Mouse (Mus musculus): ENCODE measurements at regions not wholly inside any gene's neighbourhood (a gene's known extent, or its start where the extent isn't known, plus 50 kb on each side); places are given as distances from the start of the nearest gene placed in this dataset.

DNA sequence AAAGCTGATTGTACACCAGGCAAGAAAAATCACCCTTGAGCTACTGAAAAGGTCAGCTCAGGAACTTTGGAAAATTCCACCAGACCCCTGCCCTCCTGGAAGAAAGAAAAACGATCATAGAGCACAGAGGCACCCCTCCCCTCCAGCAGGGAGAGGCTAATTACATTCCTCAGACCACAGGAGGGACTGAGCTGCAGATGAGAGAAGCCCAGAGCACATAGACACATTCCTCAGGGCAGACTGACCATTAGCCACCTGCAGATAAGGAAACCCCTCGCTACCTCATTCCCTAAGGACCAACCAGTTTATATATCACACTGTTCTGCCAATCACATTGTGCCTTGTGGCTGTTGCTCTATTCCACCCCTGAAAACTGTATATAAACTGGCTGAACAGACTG is 230.3 kb downstream of the Parp8 start:
- Histone ChIP-seq H3K4me3 (ENCODE audit: low read depth, low read length) (no peak overlapping the region), H3K9me3 (ENCODE audit: control insufficient read depth) (no peaks in the 10 kb centered on the region), H3K36me3 (ENCODE audit: control insufficient read depth, insufficient read depth) (no peaks in the 10 kb centered on the region), H3K4me1 (replicated peaks; ENCODE audit: control insufficient read depth, insufficient read depth, low read length) (no peaks in the 10 kb centered on the region), H3K27ac (ENCODE audit: low read depth, low read length) (no peak overlapping the region), H3K27me3 (replicated peaks; ENCODE audit: control insufficient read depth, insufficient read depth, low read length) (no peaks in the 10 kb centered on the region), H3K9ac (ENCODE audit: low read depth, low read length) (no peak overlapping the region), H3K4me2 (replicated peaks; ENCODE audit: low read depth) (no peak overlapping the region)
- no peak for ATAC-seq
- WGBS, result 30% methylated on average over 2 of the region's 2 CpGs
- no peak for TF ChIP-seq CTCF (IDR thresholded peaks at IDR 0.05; ENCODE audit: low read depth)

DNA sequence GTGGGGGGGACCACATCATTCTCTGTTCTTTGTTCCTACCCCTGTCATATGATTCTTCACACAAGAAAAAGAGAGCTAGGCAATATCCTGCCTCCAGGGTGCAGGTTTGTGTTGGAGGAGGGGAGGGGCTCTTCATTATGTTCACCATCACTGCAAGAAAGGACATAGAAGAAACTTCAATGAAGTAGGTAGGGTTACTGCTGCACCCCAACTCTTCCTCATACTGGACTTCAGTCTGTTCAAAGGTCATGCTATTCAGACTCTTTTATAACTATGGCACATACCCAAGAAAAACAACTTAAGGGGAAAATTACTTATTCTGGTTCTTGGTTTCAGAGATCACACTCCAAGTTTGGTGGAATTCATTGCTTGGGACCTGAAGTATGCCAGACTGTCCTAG is 243.7 kb downstream of the Parp8 start:
- peak; percentile 85 for ATAC-seq

DNA sequence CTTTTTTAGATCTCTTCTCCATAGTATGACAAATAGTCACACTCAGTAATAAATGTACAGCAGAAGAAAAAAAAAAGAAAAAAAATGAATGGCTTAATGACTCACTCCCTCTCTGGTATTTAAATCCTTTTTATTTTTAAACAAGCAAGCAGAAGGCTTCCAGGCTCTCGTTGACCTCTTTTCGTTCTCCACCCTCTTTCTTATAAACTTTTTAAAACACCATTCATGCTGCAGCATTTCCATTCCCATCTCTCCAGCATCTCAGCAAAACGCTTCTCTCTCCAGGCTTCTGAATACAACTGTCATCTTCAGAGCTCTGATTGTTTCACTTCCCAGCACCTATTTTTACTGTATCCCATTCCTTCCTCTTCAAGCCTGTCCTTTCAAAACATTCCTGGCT is 259.8 kb downstream of the Parp8 start:
- Histone ChIP-seq H3K27ac (ENCODE audit: low read depth, low read length) (no peak overlapping the region), H3K27me3 (replicated peaks; ENCODE audit: control insufficient read depth, insufficient read depth, low read length) (no peaks in the 10 kb centered on the region), H3K9ac (ENCODE audit: low read depth, low read length) (no peak overlapping the region), H3K36me3 (ENCODE audit: control insufficient read depth, insufficient read depth) (no peaks in the 10 kb centered on the region), H3K4me3 (ENCODE audit: low read depth, low read length) (no peak overlapping the region), H3K4me2 (replicated peaks; ENCODE audit: low read depth) (no peak overlapping the region), H3K9me3 (ENCODE audit: control insufficient read depth) (no peaks in the 10 kb centered on the region), H3K4me1 (replicated peaks; ENCODE audit: control insufficient read depth, insufficient read depth, low read length) (no peaks in the 10 kb centered on the region)
- no peak for ATAC-seq
- no peak for TF ChIP-seq CTCF (IDR thresholded peaks at IDR 0.05; ENCODE audit: low read depth)
- 49% methylated on average over 3 of the region's 3 CpGs for WGBS

More for the DNA sequence above, 243.7 kb downstream of the Parp8 start:
- no peak overlapping the region for H3K4me3 ChIP-seq (ENCODE audit: low read depth, low read length)
- no peaks in the 10 kb centered on the region for H3K4me1 ChIP-seq (replicated peaks; ENCODE audit: control insufficient read depth, insufficient read depth, low read length)
- no peaks in the 10 kb centered on the region for H3K36me3 ChIP-seq (ENCODE audit: control insufficient read depth, insufficient read depth)
- no peak for TF ChIP-seq CTCF (IDR thresholded peaks at IDR 0.05; ENCODE audit: low read depth)
- H3K9me3 ChIP-seq (ENCODE audit: control insufficient read depth), result no peaks in the 10 kb centered on the region
- H3K27ac ChIP-seq (ENCODE audit: low read depth, low read length), result no peak overlapping the region
- no peaks in the 10 kb centered on the region for H3K27me3 ChIP-seq (replicated peaks; ENCODE audit: control insufficient read depth, insufficient read depth, low read length)
- no peak overlapping the region for H3K4me2 ChIP-seq (replicated peaks; ENCODE audit: low read depth)
- H3K9ac ChIP-seq (ENCODE audit: low read depth, low read length), result no peak overlapping the region

DNA sequence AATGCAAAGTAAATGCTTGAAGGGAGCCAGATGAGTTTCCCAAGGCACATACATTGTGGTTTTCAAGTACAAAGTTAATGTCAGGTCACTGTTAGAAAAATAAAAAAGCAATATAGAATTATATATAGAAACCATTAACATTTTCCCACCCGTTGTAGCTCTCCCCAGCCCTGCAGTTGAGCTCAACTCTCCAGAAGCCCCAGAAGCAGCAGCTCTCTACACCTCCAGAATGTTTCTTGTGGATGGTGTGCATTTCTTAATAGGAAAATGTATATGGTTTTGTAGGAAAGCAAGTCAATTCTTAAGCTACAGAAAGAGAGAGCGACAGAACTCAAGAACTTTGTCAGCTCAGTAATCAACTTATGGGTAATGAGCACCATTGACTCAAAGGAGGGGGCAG is 265.4 kb downstream of the Parp8 start:
- Histone ChIP-seq H3K4me1 (replicated peaks; ENCODE audit: control insufficient read depth, insufficient read depth, low read length) (no peaks in the 10 kb centered on the region), H3K36me3 (ENCODE audit: control insufficient read depth, insufficient read depth) (no peaks in the 10 kb centered on the region), H3K9ac (ENCODE audit: low read depth, low read length) (no peak overlapping the region), H3K27me3 (replicated peaks; ENCODE audit: control insufficient read depth, insufficient read depth, low read length) (no peaks in the 10 kb centered on the region), H3K27ac (ENCODE audit: low read depth, low read length) (no peak overlapping the region), H3K4me2 (replicated peaks; ENCODE audit: low read depth) (no peak overlapping the region), H3K4me3 (ENCODE audit: low read depth, low read length) (no peak overlapping the region), H3K9me3 (ENCODE audit: control insufficient read depth) (no peaks in the 10 kb centered on the region)
- TF ChIP-seq CTCF (IDR thresholded peaks at IDR 0.05; ENCODE audit: low read depth), result no peak
- WGBS, result 82% methylated on average over 2 of the region's 2 CpGs
- no peak for ATAC-seq

DNA sequence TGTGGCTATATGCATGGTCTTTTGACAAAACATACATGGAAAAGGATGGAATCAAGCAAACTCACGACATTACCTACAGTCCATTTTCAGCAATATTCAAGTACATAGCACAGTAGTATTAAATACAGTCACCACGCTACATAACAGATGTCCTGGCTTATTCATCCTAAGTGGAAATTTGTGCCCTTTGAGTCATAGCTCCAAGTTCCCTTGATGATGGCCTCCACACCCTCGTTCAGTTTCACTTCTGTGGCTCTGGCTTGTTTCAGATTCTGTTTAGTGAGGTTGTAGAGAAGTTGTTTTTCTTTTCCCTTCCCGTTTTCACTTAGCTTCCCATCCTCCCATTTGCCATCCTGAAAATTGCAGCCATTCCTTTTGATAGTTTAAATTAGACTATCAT is 284.5 kb downstream of the Parp8 start:
- no peak for ATAC-seq
- no peak for TF ChIP-seq CTCF (IDR thresholded peaks at IDR 0.05; ENCODE audit: low read depth)

DNA sequence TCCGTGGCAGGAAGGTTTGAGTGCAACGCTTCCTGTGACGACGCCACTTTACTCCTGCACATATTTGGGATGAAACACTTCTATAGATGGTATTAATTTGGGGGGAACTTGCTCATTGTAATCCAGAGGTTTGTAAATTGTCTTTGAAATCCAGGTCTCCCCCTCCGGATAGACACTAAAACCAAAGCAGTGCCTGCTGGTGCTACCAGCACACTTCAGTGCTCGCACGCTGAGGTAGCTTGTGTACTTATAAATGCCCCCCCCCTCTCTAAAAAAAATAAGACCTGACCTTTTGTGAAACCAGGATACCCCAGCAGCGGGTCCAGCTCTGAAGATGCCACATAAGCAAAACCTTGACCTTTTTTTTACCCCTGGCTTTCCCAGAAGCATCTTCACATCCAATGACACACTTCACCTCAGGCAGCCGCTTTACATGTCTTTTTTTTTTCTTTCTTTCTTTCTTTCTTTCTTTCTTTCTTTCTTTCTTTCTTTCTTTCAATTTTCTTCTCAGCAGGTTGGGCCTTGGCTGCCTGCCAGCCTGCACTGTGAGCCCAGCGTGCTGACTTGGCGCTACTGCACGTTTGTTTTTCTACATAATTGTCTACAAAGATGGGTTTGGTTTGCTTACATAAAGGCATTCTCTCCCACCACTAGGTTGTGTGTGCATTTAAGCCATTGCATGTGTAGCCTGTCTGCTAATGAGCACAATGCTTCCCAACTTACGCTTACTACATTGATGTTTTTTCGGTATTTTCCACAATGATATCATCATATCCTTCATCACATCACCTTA is 301.8 kb downstream of the Parp8 start:
- Histone ChIP-seq H3K4me3 (ENCODE audit: low read depth, low read length) (no peak overlapping the region), H3K27me3 (replicated peaks; ENCODE audit: control insufficient read depth, insufficient read depth, low read length) (no peaks in the 10 kb centered on the region), H3K9ac (ENCODE audit: low read depth, low read length) (no peak overlapping the region), H3K9me3 (ENCODE audit: control insufficient read depth) (no peaks in the 10 kb centered on the region), H3K27ac (ENCODE audit: low read depth, low read length) (no peak overlapping the region), H3K4me1 (replicated peaks; ENCODE audit: control insufficient read depth, insufficient read depth, low read length) (no peaks in the 10 kb centered on the region), H3K36me3 (ENCODE audit: control insufficient read depth, insufficient read depth) (no peaks in the 10 kb centered on the region), H3K4me2 (replicated peaks; ENCODE audit: low read depth) (no peak overlapping the region)
- ATAC-seq, result no peak
- TF ChIP-seq CTCF (IDR thresholded peaks at IDR 0.05; ENCODE audit: low read depth), result no peak
- WGBS, result 74% methylated on average over 14 of the region's 14 CpGs

More for the DNA sequence above, 284.5 kb downstream of the Parp8 start:
- H3K9ac ChIP-seq (ENCODE audit: low read depth, low read length), result no peak overlapping the region
- H3K9me3 ChIP-seq (ENCODE audit: control insufficient read depth), result no peaks in the 10 kb centered on the region
- H3K4me1 ChIP-seq (replicated peaks; ENCODE audit: control insufficient read depth, insufficient read depth, low read length), result no peaks in the 10 kb centered on the region
- H3K36me3 ChIP-seq (ENCODE audit: control insufficient read depth, insufficient read depth), result no peaks in the 10 kb centered on the region
- H3K27ac ChIP-seq (ENCODE audit: low read depth, low read length), result no peak overlapping the region
- no peak overlapping the region for H3K4me2 ChIP-seq (replicated peaks; ENCODE audit: low read depth)
- 58% methylated on average over 4 of the region's 4 CpGs for WGBS
- H3K4me3 ChIP-seq (ENCODE audit: low read depth, low read length), result no peak overlapping the region
- H3K27me3 ChIP-seq (replicated peaks; ENCODE audit: control insufficient read depth, insufficient read depth, low read length), result no peaks in the 10 kb centered on the region
